Mouse (Mus musculus) forebrain, postnatal 0 days (tissue): ENCODE data around the gene Cyp3a59. TPM values are rescaled to one million over a fixed set of nuclear protein-coding genes. Genes with fewer than 3 reads are reported as not detected.
"Not testable (repeated sequence)": the region's sequence is repeated elsewhere in the genome, so short reads cannot be mapped to it uniquely, and the experiment has no call there.

Experiments used
- ATAC-seq: fragments of 200-750 bp; cut with Nextera tagmentation; 2 replicates; pipeline ENCODE4 v1.8.0; 2017; ENCODE audit warnings: mild to moderate bottlenecking, moderate library complexity
- DNase-seq: peaks from one replicate; pipeline ENCODE4 v3.0.0-alpha.2; 2015
- H3K27ac ChIP-seq: fragments of 300-500 bp; sonication (generic); 2 replicates; pipeline ENCODE4 v1.5.1; 2014; ENCODE audit warnings: low read depth, mild to moderate bottlenecking, antibody characterized with exemption, low read length, moderate library complexity, mixed read lengths
- H3K27me3 ChIP-seq: fragments of 300-500 bp; sonication (generic); 2 replicates; pipeline ENCODE4 v1.6.1; 2014; ENCODE audit warnings: mild to moderate bottlenecking, low read length, mixed read lengths; ENCODE audit not compliant: insufficient read depth
- H3K36me3 ChIP-seq: fragments of 300-500 bp; sonication (generic); 2 replicates; pipeline ENCODE4 v1.6.1; 2014; ENCODE audit warnings: mild to moderate bottlenecking, moderate library complexity; ENCODE audit not compliant: insufficient read depth
- H3K4me1 ChIP-seq: fragments of 300-500 bp; sonication (generic); 2 replicates; pipeline ENCODE4 v1.6.1; 2014; ENCODE audit warnings: antibody characterized with exemption; ENCODE audit not compliant: insufficient read depth
- H3K4me2 ChIP-seq: fragments of 300-500 bp; sonication (generic); 2 replicates; pipeline ENCODE4 v1.6.1; 2014; ENCODE audit warnings: low read depth, mild to moderate bottlenecking, moderate library complexity
- H3K4me3 ChIP-seq: fragments of 300-500 bp; sonication (generic); 2 replicates; pipeline ENCODE4 v1.5.1; 2014; ENCODE audit warnings: low read depth, low read length, mixed read lengths
- H3K9ac ChIP-seq: fragments of 300-500 bp; sonication (generic); 2 replicates; pipeline ENCODE4 v1.6.1; 2014; ENCODE audit warnings: mild to moderate bottlenecking
- H3K9me3 ChIP-seq: fragments of 300-500 bp; sonication (generic); 2 replicates; pipeline ENCODE4 v1.6.1; 2016; ENCODE audit warnings: low read length
- CTCF ChIP-seq: sonication (generic); IDR thresholded peaks from 2 replicates; pipeline ENCODE4 v1.5.1; 2016; ENCODE audit warnings: antibody characterized with exemption, control low read depth, low read depth
- WGBS: fragments of 180-500 bp; shearing (Covaris S2); extraction: QIAGEN DNeasy Blood & Tissue Kit; methylation state at CpG from one replicate; pipeline ENCODE4 v1.1.7; 2014; 5-methylcytosine and 5-hydroxymethylcytosine counted together
- polyA plus RNA-seq: library from polyadenylated mRNA; unstranded; fragments of >200 nt; fragmentation: Nextera tagmentation; extraction: Ambion mirVana; gene quantifications from 2 replicates; pipeline ENCODE4 v1.2.1, GENCODE M21; 2015
- total RNA-seq: library from RNA; depleted of rRNA; stranded (reverse); fragments of >200 nt; gene quantifications from 2 replicates; pipeline ENCODE4 v1.2.3, GENCODE M21; 2014; rRNA removed

Gene Cyp3a59
- total RNA-seq (not detected in 2 replicates), polyA plus RNA-seq (not detected in 2 replicates)

DNA sequence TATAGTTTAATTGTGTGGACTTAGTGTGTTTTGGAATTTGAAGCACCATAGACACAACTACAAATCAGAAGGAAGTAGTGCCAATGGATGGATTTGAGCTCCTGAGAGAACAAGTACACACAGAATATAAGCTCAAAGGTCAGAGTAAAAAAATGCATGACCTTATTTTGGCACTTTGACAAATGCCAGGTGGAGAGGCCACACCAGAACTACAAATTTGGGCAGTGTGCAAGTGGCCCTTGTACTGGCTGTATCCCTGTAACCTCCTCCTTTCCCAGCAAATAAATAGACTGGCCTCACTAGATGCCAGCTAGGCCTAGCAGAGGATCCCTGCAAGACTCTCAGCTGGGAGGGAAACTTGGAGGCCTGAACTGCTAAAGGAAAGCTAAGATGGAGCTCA, at the start of gene Cyp3a59:
TSS of gene Cyp3a59 (plus strand) at position 313 of the 400 bp plus-strand sequence.
- H3K9ac ChIP-seq, H3K36me3 ChIP-seq, H3K4me1 ChIP-seq, ATAC-seq, H3K4me3 ChIP-seq, H3K4me2 ChIP-seq, H3K9me3 ChIP-seq, H3K27me3 ChIP-seq, H3K27ac ChIP-seq, DNase-seq: not testable (repeated sequence)

GRCm38 (mm10) chr5:146070099-146070498, 9.0 kb upstream of the Cyp3a59 start:
- TF ChIP-seq CTCF: no peak
- ATAC-seq (no peak), DNase-seq (no peak)
- no peaks in the 10 kb centered on the region for H3K4me1 ChIP-seq
- no peak overlapping the region for H3K4me2 ChIP-seq
- 39% methylated on average over 1 of the region's 1 CpGs for WGBS
- no peaks in the 10 kb centered on the region for H3K27me3 ChIP-seq
- H3K9me3 ChIP-seq: peaks cover 4% of the 10 kb centered on the region; the same call in 1 of the 2 replicates
- H3K27ac ChIP-seq: no peak overlapping the region
- no peak overlapping the region for H3K9ac ChIP-seq
- no peaks in the 10 kb centered on the region for H3K36me3 ChIP-seq
- H3K4me3 ChIP-seq: no peak overlapping the region

DNA sequence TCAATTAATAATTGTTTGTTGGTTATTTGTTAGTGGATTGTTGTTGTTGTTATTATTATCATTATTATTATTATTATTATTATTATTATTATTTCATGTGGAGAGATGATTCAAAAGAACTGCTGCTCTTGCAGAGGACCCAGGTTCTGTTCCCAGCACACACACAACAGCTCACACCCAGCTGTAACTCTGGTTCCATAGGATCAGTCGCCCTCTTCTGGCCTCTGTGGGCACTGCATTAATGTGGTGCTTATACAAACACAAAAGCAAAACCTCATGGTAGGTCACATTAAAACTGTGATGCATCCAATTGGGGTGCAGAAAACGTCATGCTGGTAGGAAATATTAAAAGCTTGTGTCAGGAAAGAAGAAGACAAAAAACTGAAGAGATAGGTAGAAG, 68.8 kb downstream of the Cyp3a59 start:
- H3K36me3 ChIP-seq: no peaks in the 10 kb centered on the region
- no peak overlapping the region for H3K9ac ChIP-seq
- no peaks in the 10 kb centered on the region for H3K9me3 ChIP-seq
- no peaks in the 10 kb centered on the region for H3K4me1 ChIP-seq
- H3K4me2 ChIP-seq: no peak overlapping the region
- no peak for DNase-seq
- no peak overlapping the region for H3K27ac ChIP-seq
- no peak for ATAC-seq
- TF ChIP-seq CTCF: no peak
- no peak overlapping the region for H3K4me3 ChIP-seq
- WGBS: 38% methylated on average over 2 of the region's 2 CpGs
- no peaks in the 10 kb centered on the region for H3K27me3 ChIP-seq

- Histone ChIP-seq H3K9me3 (no peaks in the 10 kb centered on the region), H3K27me3 (no peaks in the 10 kb centered on the region)
- 80% methylated on average over 3 of the region's 3 CpGs for WGBS
Observed at GRCm38 (mm10) chr5:146150454-146150853, 71.4 kb downstream of the Cyp3a59 start.

GRCm38 (mm10) chr5:146158326-146158725, 79.3 kb downstream of the Cyp3a59 start:
- not testable (repeated sequence) for H3K9ac ChIP-seq, H3K9me3 ChIP-seq, H3K4me1 ChIP-seq, H3K4me3 ChIP-seq, H3K36me3 ChIP-seq, H3K4me2 ChIP-seq, DNase-seq, H3K27me3 ChIP-seq, H3K27ac ChIP-seq, ATAC-seq
- 93% methylated on average over 4 of the region's 4 CpGs for WGBS

More at GRCm38 (mm10) chr5:146150454-146150853, 71.4 kb downstream of the Cyp3a59 start:
- no peak overlapping the region for H3K27ac ChIP-seq
- H3K9ac ChIP-seq: no peak overlapping the region
- DNase-seq (no peak), ATAC-seq (no peak)
- H3K36me3 ChIP-seq: no peaks in the 10 kb centered on the region
- H3K4me1 ChIP-seq: no peaks in the 10 kb centered on the region
- no peak overlapping the region for H3K4me2 ChIP-seq
- H3K4me3 ChIP-seq: no peak overlapping the region
- no peak for TF ChIP-seq CTCF

DNA sequence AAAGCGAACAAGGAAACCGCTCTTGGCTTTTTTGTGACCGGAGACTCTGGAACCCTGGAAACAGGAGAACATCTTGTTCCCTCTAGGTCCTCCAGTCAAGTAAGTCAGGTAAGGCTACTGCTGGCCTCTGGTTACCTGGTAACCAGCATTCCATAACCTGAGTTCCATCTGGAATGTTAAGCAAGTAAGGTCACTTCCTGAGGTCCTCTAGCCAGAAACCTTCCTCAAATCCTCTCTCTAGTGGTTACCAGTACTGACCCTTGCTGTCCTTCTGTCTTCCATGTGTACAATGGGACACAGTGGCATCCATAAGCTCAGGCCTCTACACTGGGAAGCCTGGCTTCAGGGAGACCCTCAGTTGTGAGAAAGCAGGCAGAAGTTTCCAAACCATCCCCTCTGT, 81.4 kb downstream of the Cyp3a59 start, which contains the start of gene Gm5565:
TSS of gene Gm5565 (minus strand) at position 101 of the 400 bp plus-strand sequence.
- not testable (repeated sequence) for H3K27ac ChIP-seq, H3K4me3 ChIP-seq, ATAC-seq, H3K4me2 ChIP-seq, H3K9ac ChIP-seq, H3K36me3 ChIP-seq, H3K4me1 ChIP-seq, H3K27me3 ChIP-seq, DNase-seq, H3K9me3 ChIP-seq
- WGBS: 96% methylated on average over 3 of the region's 3 CpGs

Other genes starting within 250 kb of the Cyp3a59 start
- gene Cyp3a11, start 199.3 kb upstream of the Cyp3a59 start, total RNA-seq: not detected in 2 replicates
- not detected in 2 replicates for gene Cyp3a11, start 199.3 kb upstream of the Cyp3a59 start, polyA plus RNA-seq
- not detected in 2 replicates for gene Cyp3a25, start 69.6 kb upstream of the Cyp3a59 start, total RNA-seq
- not detected in 2 replicates for gene Cyp3a25, start 69.6 kb upstream of the Cyp3a59 start, polyA plus RNA-seq
- not detected in 2 replicates for gene Gm5565, start 81.3 kb downstream of the Cyp3a59 start, total RNA-seq
- gene Gm5565, start 81.3 kb downstream of the Cyp3a59 start, polyA plus RNA-seq: not detected in 2 replicates
- not detected in 2 replicates for gene Gm6309, start 91.5 kb downstream of the Cyp3a59 start, total RNA-seq
- not detected in 2 replicates for gene Gm6309, start 91.5 kb downstream of the Cyp3a59 start, polyA plus RNA-seq
- not detected in 2 replicates for gene 1700001J03Rik, start 106.0 kb downstream of the Cyp3a59 start, total RNA-seq
- not detected in 2 replicates for gene 1700001J03Rik, start 106.0 kb downstream of the Cyp3a59 start, polyA plus RNA-seq
- 13.7 and 16.5 TPM in 2 replicates for gene Rnf6, start 142.3 kb downstream of the Cyp3a59 start, total RNA-seq
- 16.6 and 22.1 TPM in 2 replicates for gene Rnf6, start 142.3 kb downstream of the Cyp3a59 start, polyA plus RNA-seq
- 44.6 and 48.8 TPM in 2 replicates for gene Cdk8, start 152.0 kb downstream of the Cyp3a59 start, total RNA-seq
- 9.7 and 13.1 TPM in 2 replicates for gene Cdk8, start 152.0 kb downstream of the Cyp3a59 start, polyA plus RNA-seq